Mouse (Mus musculus): ENCODE results near the gene Sprr2k. TPM values are rescaled to one million over a fixed set of nuclear protein-coding genes. Genes with fewer than 3 reads are reported as not detected.

Sprr2k gene
- 0.71 TPM in 1 of 2 replicates, not detected in the other for polyA plus RNA-seq (2015; fragmentation: Nextera tagmentation; extraction: Ambion mirVana)

GRCm38 (mm10) chr3:92432282-92432681 is at the start of gene Sprr2k:
Gene Sprr2k (plus strand): TSS chr3:92432582.

GRCm38 (mm10) chr3:92385385-92385784 is 47.0 kb upstream of the Sprr2k start, which contains the start of gene Sprr2h:
Gene Sprr2h (plus strand): TSS chr3:92385685.

GRCm38 (mm10) chr3:92407691-92408090 is 24.7 kb upstream of the Sprr2k start, which contains the start of gene Sprr2i:
Gene Sprr2i (plus strand): TSS chr3:92407991.

GRCm38 (mm10) chr3:92417782-92418181 is 14.6 kb upstream of the Sprr2k start, which contains the start of gene Sprr2j-ps:
Gene Sprr2j-ps (plus strand): TSS chr3:92418082.

GRCm38 (mm10) chr3:92429323-92429722 is 3.1 kb upstream of the Sprr2k start, which contains the start of gene Gm9774:
Gene Gm9774 (minus strand): TSS chr3:92429423.

GRCm38 (mm10) chr3:92438689-92439088 is 6.3 kb downstream of the Sprr2k start, which contains the start of gene Sprr1b:
Gene Sprr1b (minus strand): TSS chr3:92438789.

GRCm38 (mm10) chr3:92458620-92459019 is 26.2 kb downstream of the Sprr2k start, which contains the start of gene Sprr3:
Gene Sprr3 (minus strand): TSS chr3:92458720.

Other genes starting within 250 kb of the Sprr2k start
- gene Sprr2a1, start 216.8 kb upstream of the Sprr2k start, polyA plus RNA-seq (2015; fragmentation: Nextera tagmentation; extraction: Ambion mirVana): 27.0 and 30.2 TPM in 2 replicates
- gene Sprr2a2, start 216.7 kb upstream of the Sprr2k start, polyA plus RNA-seq (2015; fragmentation: Nextera tagmentation; extraction: Ambion mirVana): 2,040 and 2,230 TPM in 2 replicates
- gene Sprr2a3, start 147.2 kb upstream of the Sprr2k start, polyA plus RNA-seq (2015; fragmentation: Nextera tagmentation; extraction: Ambion mirVana): 744 and 757 TPM in 2 replicates
- gene Sprr2b, start 116.0 kb upstream of the Sprr2k start, polyA plus RNA-seq (2015; fragmentation: Nextera tagmentation; extraction: Ambion mirVana): 0.29 TPM in 1 of 2 replicates, not detected in the other
- 0.19 TPM in 1 of 2 replicates, not detected in the other for gene Sprr2d, start 93.4 kb upstream of the Sprr2k start, polyA plus RNA-seq (2015; fragmentation: Nextera tagmentation; extraction: Ambion mirVana)
- gene Sprr2e, start 80.4 kb upstream of the Sprr2k start, polyA plus RNA-seq (2015; fragmentation: Nextera tagmentation; extraction: Ambion mirVana): not detected in 2 replicates
- 0.65 TPM in 1 of 2 replicates, not detected in the other for gene Sprr2f, start 67.4 kb upstream of the Sprr2k start, polyA plus RNA-seq (2015; fragmentation: Nextera tagmentation; extraction: Ambion mirVana)
- gene Sprr2h, start 46.9 kb upstream of the Sprr2k start, polyA plus RNA-seq (2015; fragmentation: Nextera tagmentation; extraction: Ambion mirVana): 0.35 and 0.52 TPM in 2 replicates
- not detected in 2 replicates for gene Sprr2i, start 24.6 kb upstream of the Sprr2k start, polyA plus RNA-seq (2015; fragmentation: Nextera tagmentation; extraction: Ambion mirVana)
- not detected in 2 replicates for gene Sprr2j-ps, start 14.5 kb upstream of the Sprr2k start, polyA plus RNA-seq (2015; fragmentation: Nextera tagmentation; extraction: Ambion mirVana)
- 5.9 and 6.0 TPM in 2 replicates for gene Gm9774, start 3.2 kb upstream of the Sprr2k start, polyA plus RNA-seq (2015; fragmentation: Nextera tagmentation; extraction: Ambion mirVana)
- not detected in 2 replicates for gene Sprr1b, start 6.2 kb downstream of the Sprr2k start, polyA plus RNA-seq (2015; fragmentation: Nextera tagmentation; extraction: Ambion mirVana)
- gene Sprr3, start 26.1 kb downstream of the Sprr2k start, polyA plus RNA-seq (2015; fragmentation: Nextera tagmentation; extraction: Ambion mirVana): 0.73 and 0.78 TPM in 2 replicates
- 3,851 and 3,973 TPM in 2 replicates for gene Sprr1a, start 53.3 kb downstream of the Sprr2k start, polyA plus RNA-seq (2015; fragmentation: Nextera tagmentation; extraction: Ambion mirVana)
- gene Sprr4, start 67.9 kb downstream of the Sprr2k start, polyA plus RNA-seq (2015; fragmentation: Nextera tagmentation; extraction: Ambion mirVana): not detected in 2 replicates
- not detected in 2 replicates for gene 2310046K23Rik, start 101.9 kb downstream of the Sprr2k start, polyA plus RNA-seq (2015; fragmentation: Nextera tagmentation; extraction: Ambion mirVana)
- gene Ivl, start 141.2 kb downstream of the Sprr2k start, polyA plus RNA-seq (2015; fragmentation: Nextera tagmentation; extraction: Ambion mirVana): 142 and 152 TPM in 2 replicates
- gene Smcp, start 156.4 kb downstream of the Sprr2k start, polyA plus RNA-seq (2015; fragmentation: Nextera tagmentation; extraction: Ambion mirVana): not detected in 2 replicates
- gene 2210017I01Rik, start 174.9 kb downstream of the Sprr2k start, polyA plus RNA-seq (2015; fragmentation: Nextera tagmentation; extraction: Ambion mirVana): 0.31 TPM in 1 of 2 replicates, not detected in the other
- gene Lce6a, start 189.1 kb downstream of the Sprr2k start, polyA plus RNA-seq (2015; fragmentation: Nextera tagmentation; extraction: Ambion mirVana): 2.0 and 3.0 TPM in 2 replicates
- 0.19 TPM in 1 of 2 replicates, not detected in the other for gene Lce1a1, start 215.7 kb downstream of the Sprr2k start, polyA plus RNA-seq (2015; fragmentation: Nextera tagmentation; extraction: Ambion mirVana)
- not detected in 2 replicates for gene Lce1b, start 224.3 kb downstream of the Sprr2k start, polyA plus RNA-seq (2015; fragmentation: Nextera tagmentation; extraction: Ambion mirVana)
- gene Lce1a2, start 237.7 kb downstream of the Sprr2k start, polyA plus RNA-seq (2015; fragmentation: Nextera tagmentation; extraction: Ambion mirVana): not detected in 2 replicates
- not detected in 2 replicates for gene Lce1c, start 246.7 kb downstream of the Sprr2k start, polyA plus RNA-seq (2015; fragmentation: Nextera tagmentation; extraction: Ambion mirVana)